Mouse (Mus musculus) layer of hippocampus, adult 2 months (tissue): ENCODE data around the gene Gm13283. TPM values are rescaled to one million over a fixed set of nuclear protein-coding genes. Genes with fewer than 3 reads are reported as not detected.
"Not testable (repeated sequence)": the region's sequence is repeated elsewhere in the genome, so short reads cannot be mapped to it uniquely, and the experiment has no call there.

Experiments used
- DNase-seq, 2 experiments: peaks; one replicate each; pipeline ENCODE4 v3.0.0; 2022; ENCODE audit warnings: low spot score in 2 of 2
- H3K27ac ChIP-seq: fragments of 200-600 bp; 2 replicates; pipeline ENCODE4 v1.8.1; 2022
- H3K4me3 ChIP-seq: fragments of 200-600 bp; 2 replicates; pipeline ENCODE4 v1.8.1; 2022; ENCODE audit warnings: mild to moderate bottlenecking
- CTCF ChIP-seq: fragments of 200-600 bp; conservative IDR thresholded peaks from 2 replicates; pipeline ENCODE4 v1.8.1; 2022; ENCODE audit warnings: antibody characterized with exemption, mild to moderate bottlenecking, moderate library complexity
- total RNA-seq, 2 experiments: library from RNA; stranded (reverse); gene quantifications; 2 replicates each; pipeline ENCODE4 v1.2.3; 2021

Gm13283 gene
- total RNA-seq, 2 experiments from 2014 or later: not detected

DNA sequence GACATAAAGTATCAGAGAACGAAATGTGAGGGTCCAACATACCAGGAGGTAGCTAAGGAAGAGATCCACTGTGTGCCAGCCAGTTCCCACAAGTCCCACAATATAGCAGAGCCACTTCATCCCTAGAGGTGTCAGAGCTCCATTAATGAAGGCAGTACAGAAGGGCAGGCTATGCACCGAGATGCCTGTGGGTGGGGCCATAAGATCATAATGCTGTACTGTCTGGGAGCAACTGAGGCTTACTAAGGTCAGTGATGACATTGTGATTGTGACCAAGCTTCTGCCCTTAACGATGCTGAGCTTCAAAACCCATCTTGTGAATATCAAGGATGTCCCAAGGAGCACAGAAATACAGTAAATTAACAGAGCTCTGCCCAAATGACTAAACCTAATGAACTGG is 15.7 kb upstream of the Gm13283 start:
- TF ChIP-seq CTCF: 0 out of 2 replicates have a peak, but pooled peaks have one; percentile 16
- Histone ChIP-seq H3K4me3 (no peak overlapping the region), H3K27ac (no peak overlapping the region)
- DNase-seq: no peak

DNA sequence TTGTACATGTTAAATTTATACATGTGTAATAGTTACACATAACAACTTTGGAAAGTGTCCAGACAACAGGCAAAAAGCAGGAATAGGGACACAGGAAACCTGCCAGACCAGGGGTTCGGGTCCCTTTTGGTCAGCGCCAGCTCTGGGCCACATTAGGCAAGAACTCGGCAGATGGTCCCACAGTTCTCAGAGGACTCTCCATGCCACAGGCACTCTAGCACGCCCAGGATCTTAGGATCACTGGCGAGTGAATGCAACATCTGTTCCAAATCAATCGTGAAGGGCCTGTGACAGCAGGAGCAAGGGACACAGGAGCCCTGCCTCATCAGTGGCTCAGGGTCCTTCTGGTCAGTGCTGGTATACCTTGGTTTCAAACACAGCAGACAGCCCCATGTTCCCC is 10.0 kb upstream of the Gm13283 start:
- Histone ChIP-seq H3K27ac (no peak overlapping the region), H3K4me3 (no peak overlapping the region)
- DNase-seq: no peak
- no peak for TF ChIP-seq CTCF

DNA sequence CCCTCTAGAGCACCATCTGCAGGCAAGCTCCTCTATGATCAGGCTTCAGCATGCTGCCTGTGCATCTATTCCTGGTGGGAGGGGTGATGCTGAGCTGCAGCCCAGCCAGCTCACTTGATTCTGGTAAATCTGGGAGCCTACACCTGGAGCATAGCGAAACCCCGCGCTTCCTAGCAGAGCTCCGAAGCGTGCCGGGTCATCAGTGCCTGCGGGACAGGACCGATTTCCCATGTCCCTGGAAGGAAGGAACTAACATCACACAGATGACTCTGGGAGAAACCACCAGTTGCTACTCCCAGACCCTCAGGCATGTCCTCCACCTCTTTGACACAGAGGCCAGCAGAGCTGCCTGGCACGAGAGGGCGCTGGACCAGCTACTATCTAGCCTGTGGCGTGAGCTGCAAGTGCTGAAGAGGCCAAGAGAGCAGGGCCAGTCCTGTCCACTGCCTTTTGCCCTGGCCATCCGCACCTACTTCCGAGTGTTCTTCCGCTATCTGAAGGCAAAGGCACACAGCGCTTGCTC is 5.0 kb upstream of the Gm13283 start, which contains the start of gene Gm13271:
Gm13271 (plus strand) TSS at position 51 of the 523 bp plus-strand sequence.
- not testable (repeated sequence) for H3K27ac ChIP-seq, H3K4me3 ChIP-seq

DNA sequence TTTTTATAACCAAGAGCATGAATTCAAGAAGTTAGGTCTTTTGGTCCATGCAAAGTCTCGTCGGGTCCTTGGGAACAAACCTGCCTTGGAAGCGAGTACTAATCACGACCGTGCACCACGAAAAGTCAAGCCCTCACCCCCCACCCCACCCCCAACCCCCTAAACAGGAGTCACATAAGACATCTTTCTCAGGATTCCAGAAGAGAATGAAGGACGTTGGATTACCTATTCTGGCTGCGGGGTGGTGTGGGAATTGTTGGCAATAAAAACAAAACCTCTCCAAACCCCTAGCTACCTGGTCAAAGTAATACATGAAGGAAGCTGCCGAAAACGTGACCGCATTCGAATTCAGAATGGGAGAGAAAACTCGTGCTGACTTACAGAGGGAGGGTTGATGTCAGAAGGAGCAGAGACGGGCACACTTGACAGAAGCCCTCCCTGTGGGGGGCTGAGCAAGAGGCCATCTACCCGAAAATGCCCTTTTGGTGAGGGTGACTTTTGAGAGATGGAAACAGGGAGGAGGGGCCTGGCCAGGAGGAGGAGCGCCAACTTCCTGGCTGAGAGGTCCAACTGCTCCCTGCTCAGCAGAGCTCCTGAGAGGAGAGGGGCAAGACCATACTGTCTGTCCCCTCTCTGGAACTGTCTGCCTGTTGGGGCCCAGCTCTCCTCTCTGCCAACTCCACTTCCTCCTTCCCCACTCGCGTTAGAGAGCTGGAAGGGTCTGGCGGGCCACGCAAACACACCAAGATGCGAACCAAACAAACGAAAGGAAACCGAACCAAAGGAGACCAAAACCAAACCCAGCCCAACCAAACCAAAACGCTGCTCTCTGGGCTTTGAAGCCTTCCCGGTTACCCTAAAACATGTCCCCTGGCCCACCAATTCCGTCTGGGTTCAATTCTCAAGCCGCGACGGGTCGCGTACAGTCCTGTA is 3.1 kb upstream of the Gm13283 start:
- DNase-seq: not testable (repeated sequence)
- Histone ChIP-seq H3K4me3 (peak overlapping the region; percentile 55), H3K27ac (peak overlapping the region; percentile 61; the same call in 1 of the 2 replicates)

More for the DNA sequence above, 5.0 kb upstream of the Gm13283 start, which contains the start of gene Gm13271:
- peak; percentile 60 to 67 for DNase-seq
- TF ChIP-seq CTCF: peak; percentile 53

DNA sequence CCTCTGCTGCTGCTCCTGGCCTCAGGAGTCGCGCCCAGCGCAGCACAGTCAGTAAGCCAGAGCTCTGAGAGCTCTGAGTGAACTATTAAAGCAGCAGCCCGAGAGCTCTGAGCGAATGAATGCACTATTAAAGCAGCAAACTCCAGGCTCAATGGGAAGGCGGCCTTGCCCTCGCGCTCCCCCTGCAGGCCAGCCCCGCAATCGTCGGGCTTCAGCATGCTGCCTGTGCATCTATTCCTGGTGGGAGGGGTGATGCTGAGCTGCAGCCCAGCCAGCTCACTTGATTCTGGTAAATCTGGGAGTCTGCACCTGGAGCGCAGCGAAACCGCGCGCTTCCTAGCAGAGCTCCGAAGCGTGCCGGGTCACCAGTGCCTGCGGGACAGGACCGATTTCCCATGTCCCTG is 2.3 kb upstream of the Gm13283 start:
- H3K4me3 ChIP-seq: peak overlapping the region; percentile 55
- H3K27ac ChIP-seq: not testable (repeated sequence)
- TF ChIP-seq CTCF: peak; percentile 72
- DNase-seq: peak; percentile 84 to 90

DNA sequence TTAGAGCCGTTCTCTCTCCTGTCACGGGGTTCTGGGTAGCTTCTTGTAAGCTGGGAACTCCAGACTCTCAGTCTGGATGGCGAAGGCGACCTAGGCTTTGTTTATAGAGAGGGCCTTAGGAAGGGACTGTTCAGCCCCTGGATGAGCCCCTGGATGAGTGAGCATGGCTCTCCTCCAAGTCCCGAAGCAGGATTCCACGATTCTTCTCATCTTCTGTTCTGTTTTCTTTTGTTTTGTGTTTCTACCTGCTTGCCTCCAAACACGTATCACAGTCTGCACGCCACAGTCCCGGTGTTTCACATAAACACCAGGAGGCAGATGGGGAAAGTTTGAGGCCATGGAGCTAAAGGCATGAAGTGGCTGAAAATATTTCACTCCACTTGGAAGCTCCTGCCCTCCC is 1.2 kb upstream of the Gm13283 start:
- not testable (repeated sequence) for H3K4me3 ChIP-seq, H3K27ac ChIP-seq
- DNase-seq: peak in 1 of 2 experiments; percentile 27

DNA sequence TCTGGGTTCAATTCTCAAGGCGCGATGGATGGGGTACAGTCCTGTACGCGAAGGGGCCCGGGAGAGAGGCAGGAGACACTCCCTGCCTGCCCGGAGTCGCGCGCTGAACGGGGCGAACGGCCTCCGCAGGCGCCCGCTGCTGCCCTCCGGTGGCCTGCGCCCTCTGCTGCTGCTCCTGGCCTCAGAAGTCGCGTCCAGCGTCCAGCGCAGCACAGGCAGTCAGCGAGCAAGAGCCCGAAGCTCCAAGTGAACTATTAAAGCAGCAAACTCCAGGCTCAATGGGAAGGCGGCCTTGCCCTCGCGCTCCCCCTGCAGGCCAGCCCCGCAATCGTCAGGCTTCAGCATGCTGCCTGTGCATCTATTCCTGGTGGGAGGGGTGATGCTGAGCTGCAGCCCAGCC is 512 bp downstream of the Gm13283 start:
- TF ChIP-seq CTCF: peak; percentile 70
- H3K4me3 ChIP-seq: peak overlapping the region; percentile 30; the same call in 1 of the 2 replicates
- peak; percentile 35 to 49 for DNase-seq
- not testable (repeated sequence) for H3K27ac ChIP-seq

DNA sequence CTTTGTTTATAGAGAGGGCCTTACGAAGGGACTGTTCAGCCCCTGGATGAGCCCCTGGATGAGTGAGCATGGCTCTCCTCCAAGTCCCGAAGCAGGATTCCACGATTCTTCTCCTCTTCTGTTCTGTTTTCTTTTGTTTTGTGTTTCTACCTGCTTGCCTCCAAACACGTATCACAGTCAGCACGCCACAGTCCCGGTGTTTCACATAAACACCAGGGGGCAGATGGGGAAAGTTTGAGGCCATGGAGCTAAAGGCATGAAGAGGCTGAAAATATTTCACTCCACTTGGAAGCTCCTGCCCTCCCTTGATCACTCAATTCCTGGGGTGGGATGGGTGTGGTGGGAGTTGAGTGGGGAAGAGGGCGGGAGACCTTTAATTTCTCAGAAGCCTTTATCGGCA is 1.9 kb downstream of the Gm13283 start:
- not testable (repeated sequence) for H3K4me3 ChIP-seq, H3K27ac ChIP-seq
- TF ChIP-seq CTCF: peak; percentile 43
- peak; percentile 60 to 73 for DNase-seq

DNA sequence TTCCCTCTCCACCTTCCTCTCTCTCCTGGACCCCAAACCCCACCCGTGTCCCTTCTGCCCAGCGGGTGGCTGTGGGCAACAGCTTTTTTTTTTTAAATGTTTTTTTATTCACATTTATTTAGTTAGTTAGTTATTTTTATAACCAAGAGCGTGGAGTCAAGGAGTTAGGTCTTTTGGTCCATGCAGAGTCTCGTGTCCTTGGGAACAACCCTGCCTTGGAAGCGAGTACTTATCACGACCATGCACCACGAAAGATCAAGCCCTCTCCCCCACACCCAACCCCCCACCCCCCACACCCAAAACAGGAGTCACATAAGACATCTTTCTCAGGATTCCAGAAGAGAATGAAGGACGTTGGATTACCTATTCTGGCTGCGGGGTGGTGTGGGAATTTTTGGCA is 2.4 kb downstream of the Gm13283 start:
- H3K4me3 ChIP-seq, H3K27ac ChIP-seq, DNase-seq: not testable (repeated sequence)

DNA sequence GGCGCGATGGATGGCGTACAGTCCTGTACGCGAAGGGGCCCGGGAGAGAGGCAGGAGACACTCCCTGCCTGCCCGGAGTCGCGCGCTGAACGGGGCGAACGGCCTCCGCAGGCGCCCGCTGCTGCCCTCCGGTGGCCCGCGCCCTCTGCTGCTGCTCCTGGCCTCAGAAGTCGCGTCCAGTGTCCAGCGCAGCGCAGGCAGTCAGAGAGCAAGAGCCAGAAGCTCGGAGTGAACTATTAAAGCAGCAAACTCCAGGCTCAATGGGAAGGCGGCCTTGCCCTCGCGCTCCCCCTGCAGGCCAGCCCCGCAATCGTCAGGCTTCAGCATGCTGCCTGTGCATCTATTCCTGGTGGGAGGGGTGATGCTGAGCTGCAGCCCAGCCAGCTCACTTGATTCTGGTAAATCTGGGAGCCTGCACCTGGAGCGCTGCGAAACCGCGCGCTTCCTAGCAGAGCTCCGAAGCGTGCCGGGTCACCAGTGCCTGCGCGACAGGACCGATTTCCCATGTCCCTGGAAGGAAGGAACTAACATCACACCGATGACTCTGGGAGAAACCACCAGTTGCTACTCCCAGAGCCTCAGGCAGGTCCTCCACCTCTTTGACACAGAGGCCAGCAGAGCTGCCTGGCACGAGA is 3.6 kb downstream of the Gm13283 start:
- TF ChIP-seq CTCF: peak; percentile 71
- peak; percentile 16 to 25 for DNase-seq
- peak overlapping the region; percentile 29; the same call in 1 of the 2 replicates for H3K4me3 ChIP-seq
- H3K27ac ChIP-seq: not testable (repeated sequence)

DNA sequence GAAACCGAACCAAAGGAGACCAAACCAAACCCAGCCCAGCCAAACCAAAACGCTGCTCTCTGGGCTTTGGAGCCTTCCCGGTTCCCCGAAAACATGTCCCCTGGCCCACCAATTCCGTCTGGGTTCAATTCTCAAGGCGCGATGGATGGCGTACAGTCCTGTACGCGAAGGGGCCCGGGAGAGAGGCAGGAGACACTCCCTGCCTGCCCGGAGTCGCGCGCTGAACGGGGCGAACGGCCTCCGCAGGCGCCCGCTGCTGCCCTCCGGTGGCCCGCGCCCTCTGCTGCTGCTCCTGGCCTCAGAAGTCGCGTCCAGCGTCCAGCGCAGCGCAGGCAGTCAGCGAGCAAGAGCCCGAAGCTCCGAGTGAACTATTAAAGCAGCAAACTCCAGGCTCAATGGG is 13.6 kb downstream of the Gm13283 start, which contains the start of gene Gm13290:
Gm13290 (plus strand) TSS at position 301 of the 400 bp plus-strand sequence.
- not testable (repeated sequence) for DNase-seq, H3K4me3 ChIP-seq, H3K27ac ChIP-seq

DNA sequence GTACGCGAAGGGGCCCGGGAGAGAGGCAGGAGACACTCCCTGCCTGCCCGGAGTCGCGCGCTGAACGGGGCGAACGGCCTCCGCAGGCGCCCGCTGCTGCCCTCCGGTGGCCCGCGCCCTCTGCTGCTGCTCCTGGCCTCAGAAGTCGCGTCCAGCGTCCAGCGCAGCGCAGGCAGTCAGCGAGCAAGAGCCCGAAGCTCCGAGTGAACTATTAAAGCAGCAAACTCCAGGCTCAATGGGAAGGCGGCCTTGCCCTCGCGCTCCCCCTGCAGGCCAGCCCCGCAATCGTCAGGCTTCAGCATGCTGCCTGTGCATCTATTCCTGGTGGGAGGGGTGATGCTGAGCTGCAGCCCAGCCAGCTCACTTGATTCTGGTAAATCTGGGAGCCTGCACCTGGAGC is 16.7 kb downstream of the Gm13283 start, which contains the start of gene Gm13289:
Gm13289 (plus strand) TSS at position 301 of the 400 bp plus-strand sequence.
- H3K4me3 ChIP-seq, DNase-seq, H3K27ac ChIP-seq: not testable (repeated sequence)

DNA sequence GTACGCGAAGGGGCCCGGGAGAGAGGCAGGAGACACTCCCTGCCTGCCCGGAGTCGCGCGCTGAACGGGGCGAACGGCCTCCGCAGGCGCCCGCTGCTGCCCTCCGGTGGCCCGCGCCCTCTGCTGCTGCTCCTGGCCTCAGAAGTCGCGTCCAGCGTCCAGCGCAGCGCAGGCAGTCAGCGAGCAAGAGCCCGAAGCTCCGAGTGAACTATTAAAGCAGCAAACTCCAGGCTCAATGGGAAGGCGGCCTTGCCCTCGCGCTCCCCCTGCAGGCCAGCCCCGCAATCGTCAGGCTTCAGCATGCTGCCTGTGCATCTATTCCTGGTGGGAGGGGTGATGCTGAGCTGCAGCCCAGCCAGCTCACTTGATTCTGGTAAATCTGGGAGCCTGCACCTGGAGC is 19.6 kb downstream of the Gm13283 start, which contains the start of gene Gm13272:
Gm13272 (plus strand) TSS at position 301 of the 400 bp plus-strand sequence.
- not testable (repeated sequence) for H3K4me3 ChIP-seq, H3K27ac ChIP-seq, DNase-seq

DNA sequence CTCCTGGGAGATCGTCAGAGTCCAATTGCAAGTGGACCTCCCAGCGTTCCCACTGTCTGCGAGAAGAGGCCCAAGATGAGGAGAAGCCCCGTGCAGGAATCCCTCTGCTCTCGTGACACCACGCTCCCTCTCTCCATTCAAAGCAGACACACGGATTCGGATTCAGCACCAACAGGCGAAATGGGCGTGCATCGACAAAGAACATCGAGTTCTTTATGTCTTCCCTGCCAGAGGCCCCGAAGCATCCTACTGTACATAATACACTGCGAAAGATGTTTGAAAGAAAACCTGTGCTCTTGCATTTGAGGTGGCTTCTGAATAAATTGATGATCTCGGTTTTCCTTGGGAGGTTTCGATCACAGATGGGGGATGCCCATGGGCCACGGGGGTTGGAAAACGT is 20.4 kb downstream of the Gm13283 start:
- H3K4me3 ChIP-seq, H3K27ac ChIP-seq, DNase-seq: not testable (repeated sequence)

DNA sequence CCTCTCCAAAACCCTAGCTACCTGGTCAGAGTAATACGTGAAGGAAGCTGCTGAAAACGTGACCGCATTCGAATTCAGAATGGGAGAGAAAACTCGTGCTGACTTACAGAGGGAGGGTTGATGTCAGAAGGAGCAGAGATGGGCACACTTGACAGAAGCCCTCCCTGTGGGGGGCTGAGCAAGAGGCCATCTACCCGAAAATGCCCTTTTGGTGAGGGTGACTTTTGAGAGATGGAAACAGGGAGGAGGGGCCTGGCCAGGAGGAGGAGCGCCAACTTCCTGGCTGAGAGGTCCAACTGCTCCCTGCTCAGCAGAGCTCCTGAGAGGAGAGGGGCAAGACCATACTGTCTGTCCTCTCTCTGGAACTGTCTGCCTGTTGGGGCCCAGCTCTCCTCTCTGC is 21.9 kb downstream of the Gm13283 start, which contains the start of gene Ifnz:
Ifnz (plus strand) TSS at position 301 of the 400 bp plus-strand sequence.
- H3K4me3 ChIP-seq, DNase-seq, H3K27ac ChIP-seq: not testable (repeated sequence)
